Mouse (Mus musculus): Measurements from ENCODE around the gene Tfe3.
A peak's percentile ranks its signal among the peaks of the same experiment; 100 is the strongest.
"Not testable (repeated sequence)": the region's sequence is repeated elsewhere in the genome, so short reads cannot be mapped to it uniquely, and the experiment has no call there.

Gene Tfe3

DNA sequence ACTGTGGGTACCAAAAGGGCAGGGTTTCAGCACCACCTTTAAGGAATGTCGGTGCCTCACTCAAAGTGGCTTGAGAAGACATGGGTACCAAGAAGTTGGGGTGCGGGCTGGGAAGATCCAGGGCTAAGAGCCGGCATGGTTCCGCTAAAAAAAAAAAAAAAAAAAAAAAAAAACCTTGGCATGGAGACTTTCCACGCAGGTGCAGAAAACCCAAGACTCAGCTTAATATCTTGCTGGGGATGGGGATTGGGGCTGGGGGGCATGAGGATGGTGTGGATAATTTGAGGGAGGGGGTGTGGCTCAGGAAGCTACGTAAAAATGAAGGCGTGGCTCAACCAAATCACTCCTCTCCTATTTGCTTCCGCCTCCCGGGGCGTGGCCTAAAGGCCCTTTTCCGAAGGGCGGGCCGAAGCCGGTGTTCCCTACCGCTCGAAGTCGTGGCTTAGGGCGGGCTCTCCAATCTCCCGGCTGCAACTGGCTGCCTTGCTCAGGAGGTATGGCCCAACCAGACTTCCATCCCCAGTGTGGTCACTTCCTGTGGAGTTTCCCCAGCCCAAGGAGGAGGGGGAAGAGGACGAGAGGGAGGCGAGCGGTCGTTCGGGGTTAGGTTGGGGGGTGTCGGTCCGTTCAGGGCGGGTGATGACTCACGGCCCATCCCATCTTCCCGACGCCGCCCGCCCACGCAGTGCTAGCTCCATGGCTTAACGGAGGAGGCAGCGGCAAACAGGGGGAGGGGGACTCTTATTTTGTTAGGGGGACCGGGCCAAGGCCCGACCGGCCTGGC, at the start of gene Tfe3:
Gene Tfe3 (plus strand): TSS at position 424 of the 784 bp plus-strand sequence.
- peak; percentile 72 for DNase-seq (ENCODE audit: low read depth)

- not testable (repeated sequence) for DNase-seq (ENCODE audit: low read depth)
Measured at GRCm38 (mm10) chrX:7713764-7714134, 48.6 kb upstream of the Tfe3 start.

DNA sequence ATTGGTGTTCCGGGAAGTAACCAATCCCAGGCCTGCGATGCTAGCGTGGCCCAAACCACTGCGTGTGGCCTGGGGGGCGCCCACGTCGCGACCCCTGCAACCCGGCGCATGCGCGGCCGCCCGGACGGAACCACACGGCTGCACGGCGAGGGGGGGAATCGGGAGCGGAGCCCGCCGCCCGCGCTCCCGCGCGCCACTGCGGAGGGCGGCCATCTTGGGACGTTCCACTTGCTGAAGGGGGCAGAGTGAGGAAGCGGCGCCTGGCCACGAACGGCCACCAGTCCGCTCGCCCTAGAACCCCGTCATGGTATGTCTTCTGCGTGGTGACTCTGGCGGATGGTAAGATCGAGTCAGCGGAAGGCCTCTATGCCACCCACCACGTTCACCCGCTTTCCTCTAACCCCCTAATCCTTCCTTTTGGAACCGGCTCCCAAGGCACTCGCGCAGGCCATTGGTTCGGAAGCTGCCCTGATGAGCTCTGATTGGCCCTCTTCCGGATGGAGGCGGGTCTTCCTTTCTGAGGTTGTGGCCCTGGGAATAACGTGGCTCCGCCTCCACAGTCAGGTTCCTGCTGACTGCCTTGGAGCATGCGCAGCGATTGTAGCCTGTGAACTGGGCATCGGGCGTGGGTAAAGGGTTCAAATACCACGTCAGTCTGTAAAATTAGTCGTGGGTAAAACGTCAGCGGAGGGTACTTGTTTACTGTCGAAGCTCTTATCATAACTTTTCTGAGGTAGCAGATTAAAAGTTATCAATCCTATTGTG, 48.0 kb upstream of the Tfe3 start, which contains the start of gene Wdr45:
Gene Wdr45 (plus strand): TSS at position 199 of the 765 bp plus-strand sequence.
- DNase-seq (ENCODE audit: low read depth): peak; percentile 84

DNA sequence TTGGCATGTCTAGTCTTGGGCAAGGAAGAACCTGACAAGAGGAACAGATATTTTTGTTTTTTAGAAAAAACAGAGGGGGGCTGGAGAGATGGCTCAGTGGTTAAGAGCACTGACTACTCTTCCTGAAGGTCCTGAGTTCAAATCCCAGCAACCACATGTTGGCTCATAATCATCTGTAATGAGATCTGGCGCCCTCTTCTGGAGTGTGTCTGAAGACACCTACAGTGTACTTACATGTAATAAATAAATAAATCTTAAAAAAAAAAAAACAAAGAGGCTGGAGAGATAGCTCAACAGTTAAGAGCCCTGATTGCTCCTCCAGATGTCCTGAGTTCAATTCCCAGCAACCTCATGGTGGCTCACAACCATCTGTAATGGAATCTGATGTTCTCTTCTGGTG, 46.3 kb upstream of the Tfe3 start:
- DNase-seq (ENCODE audit: low read depth): not testable (repeated sequence)

DNA sequence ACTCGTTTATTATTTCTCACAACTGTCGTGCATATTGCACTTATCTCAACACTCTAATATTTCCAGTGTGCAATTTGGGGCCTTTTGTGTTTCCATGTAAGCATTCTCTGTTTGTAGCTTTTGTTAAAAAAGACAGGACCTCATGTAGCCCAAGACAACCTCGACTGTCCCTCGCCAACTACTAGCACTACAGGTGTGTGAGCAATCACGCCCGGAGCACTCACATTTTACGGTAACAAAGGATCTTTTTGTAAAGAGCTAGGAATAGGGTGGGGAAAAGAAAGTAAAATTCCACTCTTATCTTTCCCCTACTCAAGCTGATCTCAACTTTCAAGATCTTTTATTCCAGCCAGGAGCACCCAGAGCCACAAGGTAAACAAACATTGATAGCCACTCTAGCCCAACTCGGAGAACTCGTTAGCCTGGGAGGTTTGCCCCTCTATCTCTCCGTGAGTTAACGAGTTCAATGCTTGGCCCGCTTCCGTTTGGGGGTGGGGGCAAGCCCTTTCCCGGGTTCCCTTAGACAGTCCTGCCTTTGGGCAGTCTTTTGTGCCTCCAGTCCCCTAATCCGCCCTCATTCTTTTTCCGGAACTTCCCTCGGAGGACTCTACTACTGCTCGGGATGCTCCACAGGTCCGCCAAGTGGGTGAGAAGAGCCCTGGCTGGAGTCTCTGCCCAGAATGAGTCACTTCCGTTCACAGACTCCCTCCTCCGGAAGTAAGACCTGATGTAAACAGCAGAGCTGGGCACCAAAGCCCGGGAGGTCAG, 40.7 kb upstream of the Tfe3 start, which contains the start of gene Gm45208:
Gene Gm45208 (plus strand): TSS at position 732 of the 768 bp plus-strand sequence.
- peak; percentile 56 for DNase-seq (ENCODE audit: low read depth)

DNA sequence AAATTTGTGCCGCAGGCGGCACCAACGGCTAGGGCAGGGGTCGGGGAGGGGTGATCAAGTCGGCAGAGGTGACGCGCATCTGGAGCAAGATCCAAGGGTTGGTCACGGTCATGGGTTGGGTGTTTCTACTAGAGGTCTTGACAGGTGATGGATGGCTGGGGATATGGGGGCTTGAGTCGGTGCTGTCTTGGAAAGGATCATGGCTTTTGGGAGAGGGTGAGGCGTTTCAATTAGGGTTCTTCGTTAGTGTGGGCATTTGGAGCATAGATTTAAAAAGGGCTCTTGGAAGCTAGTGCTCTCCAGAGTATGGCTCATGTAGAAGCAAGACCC, 40.1 kb upstream of the Tfe3 start:
- DNase-seq (ENCODE audit: low read depth): no peak

DNA sequence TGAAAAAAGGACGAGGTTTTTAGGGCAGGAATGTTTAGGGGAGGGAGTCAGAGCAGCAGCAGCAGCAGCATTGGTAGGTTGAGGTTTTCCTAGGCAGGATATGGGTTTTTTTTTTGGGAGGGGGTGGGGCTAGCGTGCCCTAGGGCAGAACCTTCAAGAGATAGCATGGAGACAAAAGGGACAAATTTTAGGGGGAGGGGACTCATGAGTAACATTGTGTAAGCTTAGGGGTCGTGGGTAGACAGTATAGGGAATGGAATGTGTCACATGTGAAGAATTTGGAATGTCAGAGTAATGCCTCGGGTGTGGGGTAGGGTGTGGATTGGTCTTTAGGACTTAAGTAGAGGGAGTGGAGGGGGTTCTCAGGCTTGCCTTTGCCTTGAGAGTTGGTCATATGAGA, 39.7 kb upstream of the Tfe3 start:
- no peak for DNase-seq (ENCODE audit: low read depth)

- DNase-seq (ENCODE audit: low read depth): no peak
Measured at GRCm38 (mm10) chrX:7724135-7724534, 38.2 kb upstream of the Tfe3 start.

DNA sequence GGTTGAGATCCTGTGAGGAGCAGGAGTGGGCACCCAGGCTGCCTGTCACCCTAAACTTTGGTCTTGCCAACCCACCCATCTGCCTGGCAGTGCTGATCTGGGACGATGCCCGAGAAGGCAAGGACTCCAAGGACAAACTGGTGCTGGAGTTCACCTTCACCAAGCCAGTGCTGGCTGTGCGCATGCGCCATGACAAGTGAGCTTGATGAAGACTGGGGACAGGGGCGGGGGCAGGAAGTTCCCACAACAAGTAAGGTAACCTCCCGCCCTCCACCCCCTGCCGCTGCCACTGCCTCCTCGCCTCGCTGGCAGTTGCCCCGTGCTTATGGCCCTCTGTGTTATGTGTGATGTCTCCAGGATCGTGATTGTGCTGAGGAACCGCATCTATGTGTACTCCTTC, 36.5 kb upstream of the Tfe3 start:
- DNase-seq (ENCODE audit: low read depth): no peak

DNA sequence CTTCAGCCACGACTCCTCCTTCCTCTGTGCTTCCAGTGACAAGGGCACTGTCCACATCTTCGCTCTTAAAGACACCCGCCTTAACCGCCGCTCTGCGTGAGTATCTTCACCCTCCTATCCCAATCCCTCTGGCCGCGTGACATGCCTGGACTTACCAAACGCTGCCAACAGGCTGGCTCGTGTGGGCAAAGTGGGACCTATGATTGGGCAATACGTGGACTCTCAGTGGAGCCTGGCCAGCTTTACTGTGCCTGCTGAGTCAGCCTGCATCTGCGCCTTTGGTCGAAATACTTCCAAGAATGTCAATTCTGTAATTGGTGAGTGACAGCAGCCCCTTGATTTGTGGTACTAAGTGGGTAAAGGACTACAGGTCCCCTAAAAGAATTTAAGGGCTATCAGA, 35.2 kb upstream of the Tfe3 start:
- DNase-seq (ENCODE audit: low read depth): no peak

GRCm38 (mm10) chrX:7728215-7728921, 34.0 kb upstream of the Tfe3 start, which contains the start of gene Praf2:
Gene Praf2, plus strand, starts transcription at chrX:7728439.
- DNase-seq (ENCODE audit: low read depth): peak; percentile 58

GRCm38 (mm10) chrX:7728922-7729265, 33.5 kb upstream of the Tfe3 start:
- no peak for DNase-seq (ENCODE audit: low read depth)

GRCm38 (mm10) chrX:7733571-7734156, 28.7 kb upstream of the Tfe3 start:
- peak; percentile 60 for DNase-seq (ENCODE audit: low read depth)

GRCm38 (mm10) chrX:7739336-7740081, 22.9 kb upstream of the Tfe3 start:
- no peak for DNase-seq (ENCODE audit: low read depth)

DNA sequence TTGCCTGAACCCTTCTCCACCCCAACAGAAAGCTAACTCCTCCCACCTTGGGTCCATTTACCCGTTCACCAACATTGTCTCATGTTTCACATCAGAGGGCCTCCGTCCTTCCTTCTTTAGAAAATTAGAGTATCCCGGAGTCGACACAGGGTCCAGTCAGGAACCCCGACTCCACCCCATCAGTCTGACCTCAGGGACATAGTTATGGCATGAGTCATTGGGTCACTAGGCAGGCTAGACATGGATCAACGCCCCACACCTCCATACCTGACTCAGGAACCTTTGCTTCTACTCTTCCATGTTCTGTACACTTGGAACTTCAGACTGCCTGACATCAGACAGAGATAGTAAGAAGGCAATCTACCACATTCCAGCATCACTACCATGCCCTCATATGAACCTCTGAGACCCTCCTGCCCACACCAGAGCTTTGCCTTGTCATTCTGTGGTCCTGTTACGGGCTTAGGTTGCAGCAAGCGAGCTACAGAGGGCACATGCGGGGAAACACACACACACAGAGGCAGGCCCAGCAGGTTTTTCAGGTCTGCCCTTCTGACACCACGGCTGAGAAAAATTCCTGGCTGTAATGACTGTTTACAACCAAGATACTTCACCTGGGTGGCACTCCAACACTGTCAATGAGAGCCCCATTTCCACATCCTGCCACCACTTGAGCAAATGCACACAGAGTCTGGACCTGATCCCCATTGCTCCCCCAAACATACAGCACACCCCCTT, 22.1 kb upstream of the Tfe3 start:
- no peak for DNase-seq (ENCODE audit: low read depth)

DNA sequence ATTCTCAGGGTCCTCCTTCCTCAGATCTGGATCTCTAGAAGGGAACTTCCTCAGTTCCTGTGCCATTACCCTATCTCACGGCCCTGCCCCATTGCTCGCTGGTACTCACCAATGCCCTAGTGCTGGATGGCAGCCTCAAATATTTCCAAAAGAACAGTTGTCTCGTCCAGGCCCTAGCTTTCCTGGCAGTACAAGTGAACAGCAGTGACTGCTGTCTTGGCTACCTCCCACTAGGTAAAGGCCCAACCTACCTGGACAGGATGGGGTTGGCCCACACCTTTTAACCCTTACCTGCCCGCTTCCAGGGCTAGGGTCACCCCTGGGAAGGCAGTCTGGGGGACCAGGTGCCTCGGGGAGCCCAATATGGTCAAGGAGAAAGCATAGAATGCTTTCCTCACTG, 21.3 kb upstream of the Tfe3 start:
- DNase-seq (ENCODE audit: low read depth): no peak

GRCm38 (mm10) chrX:7743470-7743869, 18.9 kb upstream of the Tfe3 start:
- no peak for DNase-seq (ENCODE audit: low read depth)

GRCm38 (mm10) chrX:7744940-7745339, 17.4 kb upstream of the Tfe3 start:
- DNase-seq (ENCODE audit: low read depth): no peak

GRCm38 (mm10) chrX:7745429-7745828, 16.9 kb upstream of the Tfe3 start:
- DNase-seq (ENCODE audit: low read depth): no peak

- DNase-seq (ENCODE audit: low read depth): no peak
Measured at GRCm38 (mm10) chrX:7750432-7751116, 11.8 kb upstream of the Tfe3 start, which contains the start of gene Ccdc120. Gene Ccdc120, minus strand, starts transcription at chrX:7750905.
